In the genomic region with DNA sequence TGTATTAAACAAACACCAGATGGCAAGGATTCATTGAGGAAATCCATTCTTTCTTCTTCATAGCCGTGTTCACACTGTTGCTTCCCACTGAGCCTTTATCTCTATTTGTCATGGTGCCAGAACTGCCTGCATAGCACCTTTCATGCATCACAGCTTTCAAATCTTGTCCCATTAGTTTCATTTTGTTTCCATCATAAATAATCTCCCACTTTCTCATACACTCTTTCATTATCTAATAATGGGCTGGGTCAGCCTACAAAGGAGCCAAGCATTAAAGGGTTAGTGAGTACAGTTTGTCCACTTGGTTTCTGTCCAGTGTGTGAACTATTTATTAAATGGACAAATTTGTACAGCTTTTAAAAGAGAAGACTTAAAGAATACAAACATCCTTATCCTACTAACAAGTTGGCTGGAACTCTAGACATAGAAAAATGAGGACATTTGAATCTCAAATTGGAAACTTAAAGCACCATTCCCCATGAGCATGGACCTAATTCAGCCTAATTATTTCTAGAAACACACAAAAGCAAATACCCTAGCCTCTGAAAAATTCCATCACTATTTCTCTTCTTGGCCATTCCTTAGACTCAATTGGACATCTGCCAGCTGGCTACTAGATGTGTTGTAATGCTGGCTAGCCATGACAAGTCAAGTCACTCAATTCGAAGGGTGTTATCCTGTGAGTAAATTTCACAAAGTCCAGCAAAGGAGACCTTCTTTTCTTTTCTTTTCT, we compare ENCODE assay signal across 14 mouse cellular contexts.
DNase-seq lines count a peak whose midpoint lies in the region; ATAC-seq and TF ChIP-seq lines count a peak whose summit lies in the region.
"Had no signal": no experiment of that assay in that cellular context is flagged by ENCODE, and none has a peak within 500 bp of the region (broad histone marks: within the 10 kb centered on the region; RNA-seq: fewer than 3 reads in every experiment).

No protein-coding gene starts in this region.

- no peak for TF ChIP-seq EP300 in MEL (IDR thresholded peaks at IDR 0.05; ENCODE audit: low read depth in 1 of 2, low read length in 2 of 2)

- no peak overlapping the region for H3K4me2 ChIP-seq in hindbrain, embryonic 16.5 days (ENCODE audit: low read length)
- H3K4me2 ChIP-seq: liver, embryonic 13.5 days had no signal

- no peak overlapping the region for H3K27ac ChIP-seq in MEL (ENCODE audit: control insufficient read depth, low read depth, low read length)
- no peak overlapping the region for H3K27ac ChIP-seq in hindbrain, embryonic 16.5 days (ENCODE audit: low read depth, low read length)
- H3K27ac ChIP-seq: liver, embryonic 13.5 days had no signal

- H3K79me2 ChIP-seq in MEL (ENCODE audit: control insufficient read depth, insufficient read depth, low read length, poor library complexity) = no peaks in the 10 kb centered on the region

- H3K27me3 ChIP-seq in MEL (ENCODE audit: control insufficient read depth in 1 of 2, insufficient read depth in 2 of 2, low read length in 2 of 2) = no peaks in the 10 kb centered on the region
- no peaks in the 10 kb centered on the region for H3K27me3 ChIP-seq in hindbrain, embryonic 16.5 days (replicated peaks; ENCODE audit: control insufficient read depth, insufficient read depth, low read length)
- H3K27me3 ChIP-seq: liver, embryonic 13.5 days had no signal

- intact Hi-C loops in left cerebral cortex, postnatal 4 days (cut with DNase I) = no loop called here

- no peak overlapping the region for H3K4me3 ChIP-seq in MEL (ENCODE audit: control insufficient read depth in 1 of 2, insufficient read depth in 1 of 2, low read depth in 2 of 2, low read length in 2 of 2)
- H3K4me3 ChIP-seq in hindbrain, embryonic 16.5 days (ENCODE audit: low read length) = no peak overlapping the region
- H3K4me3 ChIP-seq: erythroblast, embryonic 14.5 days; liver, embryonic 13.5 days had no signal

- 18% methylated on average over 2 of the region's 2 CpGs for WGBS in hindbrain, embryonic 16.5 days

- no peak for TF ChIP-seq POLR2A in MEL (IDR thresholded peaks at IDR 0.05; ENCODE audit: control insufficient read depth in 1 of 2, insufficient read depth in 1 of 2, low read depth in 1 of 2, low read length in 2 of 2, poor library complexity in 1 of 2)

- no peak for TF ChIP-seq CTCF in MEL (IDR thresholded peaks at IDR 0.05 in 2 of 3, conservative IDR thresholded peaks at IDR 0.05 in 1 of 3; ENCODE audit: control insufficient read depth in 1 of 3, insufficient read depth in 1 of 3, low read depth in 2 of 3, low read length in 3 of 3, poor library complexity in 1 of 3, severe bottlenecking in 1 of 3)

- DNase-seq in left cerebral cortex, postnatal 4 days = peak; percentile 29
- no peak for DNase-seq in left cerebral cortex, adult 9 months (ENCODE audit: low spot score in 2 of 2)
- DNase-seq in MEL (ENCODE audit: low read depth, low spot score) = peak; percentile 9
- DNase-seq in embryo, embryonic 10.5 days (ENCODE audit: low spot score) = peak; percentile 68
- DNase-seq in yolk sac, embryonic 10.5 days (ENCODE audit: low spot score) = no peak
- DNase-seq in right cerebral cortex, postnatal 36 days (ENCODE audit: low spot score in 2 of 2) = no peak
- DNase-seq: adrenal gland, postnatal 14 days; cerebellum, adult 11-12 months; liver, embryonic 13.5 days; thymus, postnatal 25 days had no signal

- TF ChIP-seq RAD21 in MEL (IDR thresholded peaks at IDR 0.05; ENCODE audit: low read depth, low read length) = no peak

- no peaks in the 10 kb centered on the region for H3K36me3 ChIP-seq in MEL (ENCODE audit: control insufficient read depth in 1 of 2, insufficient read depth in 2 of 2, low read length in 2 of 2)
- no peaks in the 10 kb centered on the region for H3K36me3 ChIP-seq in hindbrain, embryonic 16.5 days (ENCODE audit: control insufficient read depth, insufficient read depth, low read length)
- H3K36me3 ChIP-seq: G1E; liver, embryonic 13.5 days had no signal

- H3K4me1 ChIP-seq in MEL (ENCODE audit: control insufficient read depth in 1 of 2, insufficient read depth in 2 of 2, low read length in 2 of 2) = no peaks in the 10 kb centered on the region
- H3K4me1 ChIP-seq in hindbrain, embryonic 16.5 days (ENCODE audit: control insufficient read depth, insufficient read depth, low read depth, low read length) = 0 out of 2 replicates have a peak, but pooled peaks cover 2% of the 10 kb centered on the region
- H3K4me1 ChIP-seq: liver, embryonic 13.5 days had no signal

- no peak overlapping the region for H3K9ac ChIP-seq in MEL (ENCODE audit: control insufficient read depth, low read depth, low read length, poor library complexity, severe bottlenecking)
- no peak overlapping the region for H3K9ac ChIP-seq in hindbrain, embryonic 16.5 days (ENCODE audit: low read depth, low read length)
- H3K9ac ChIP-seq: liver, embryonic 13.5 days had no signal

- no peaks in the 10 kb centered on the region for H3K9me3 ChIP-seq in MEL (replicated peaks; ENCODE audit: insufficient read depth, low read length)
- no peaks in the 10 kb centered on the region for H3K9me3 ChIP-seq in hindbrain, embryonic 16.5 days (ENCODE audit: control insufficient read depth, low read length)
- H3K9me3 ChIP-seq: G1E; liver, embryonic 13.5 days had no signal

- ATAC-seq in hindbrain, embryonic 16.5 days = peak; percentile 67
- ATAC-seq in CD4-positive, CD25-positive, alpha-beta regulatory T cell, adult 4 months = no peak

TF ChIP-seq in MEL, 35 proteins besides CTCF, POLR2A, EP300 and RAD21:
- TF ChIP-seq TAL1 (IDR thresholded peaks at IDR 0.05; ENCODE audit: low read length) (no peak), CHD2 (IDR thresholded peaks at IDR 0.05; ENCODE audit: low read length) (no peak), RCOR1 (IDR thresholded peaks at IDR 0.05; ENCODE audit: low read depth, low read length) (no peak)
TF ChIP-seq in MEL: peak in this region for 0.

Comparison
In these comparisons a context has a peak if more than half of its experiments do, and no peak if none do; other contexts are left out.
1. DNase-seq: peak in left cerebral cortex, postnatal 4 days (single experiment), MEL (single experiment) and embryo, embryonic 10.5 days (single experiment); none in left cerebral cortex, adult 9 months (0 of 2), yolk sac, embryonic 10.5 days (single experiment) and right cerebral cortex, postnatal 36 days (0 of 2).